9 mouse cellular contexts compared by ENCODE assay signal in the genomic region with DNA sequence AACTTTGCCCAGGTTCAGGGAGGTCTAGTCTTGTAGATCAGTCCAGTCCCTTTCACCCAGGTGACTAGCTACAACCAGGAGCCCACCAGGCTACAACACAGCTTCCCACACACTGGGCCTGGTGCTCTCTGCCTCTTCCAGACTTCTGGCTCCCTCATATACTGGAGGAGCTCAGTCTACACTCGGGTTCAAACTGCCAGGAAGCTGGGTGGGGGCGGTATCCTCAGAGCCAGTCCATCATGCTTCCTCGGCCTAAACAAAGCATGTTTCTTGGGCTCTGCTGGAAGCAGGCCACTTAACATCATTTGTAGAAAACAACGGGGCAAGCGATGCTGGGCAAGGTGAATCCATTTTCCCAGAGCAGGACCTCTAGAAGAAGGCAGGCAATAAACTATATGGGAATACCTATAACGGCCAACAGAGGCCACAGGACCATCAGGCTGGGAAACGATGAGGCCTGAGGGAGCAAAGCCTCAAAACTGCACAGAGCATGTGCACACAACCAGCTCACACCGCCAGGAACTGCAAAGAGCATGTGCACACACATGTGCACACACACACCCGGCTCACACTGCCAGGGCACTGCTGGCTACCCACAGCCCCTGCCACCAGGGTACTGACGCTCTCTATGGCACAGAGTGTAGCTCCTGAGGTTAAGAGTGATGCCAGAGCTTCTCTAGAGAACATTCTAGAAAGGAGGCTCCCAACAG.
A peak's percentile ranks its signal among the peaks of the same experiment; 100 is the strongest.
DNase-seq lines count a peak whose midpoint lies in the region; ATAC-seq lines count a peak whose summit lies in the region.
"Had no signal": no experiment of that assay in that cellular context is flagged by ENCODE, and none has a peak within 500 bp of the region (broad histone marks: within the 10 kb centered on the region; RNA-seq: fewer than 3 reads in every experiment).

No protein-coding gene starts in this region.

- WGBS in heart, embryonic 10.5 days, result 82% methylated on average over 10 of the region's 10 CpGs
- 67% methylated on average over 10 of the region's 10 CpGs for WGBS in neural tube, embryonic 12.5 days
- 50% methylated on average over 10 of the region's 10 CpGs for WGBS in limb, embryonic 13.5 days

- H3K36me3 ChIP-seq in heart, embryonic 10.5 days, result peaks cover 4% of the 10 kb centered on the region; the same call in 1 of the 2 replicates
- no peaks in the 10 kb centered on the region for H3K36me3 ChIP-seq in neural tube, embryonic 12.5 days
- no peaks in the 10 kb centered on the region for H3K36me3 ChIP-seq in limb, embryonic 13.5 days

- no peak overlapping the region for H3K9ac ChIP-seq in neural tube, embryonic 12.5 days
- H3K9ac ChIP-seq in limb, embryonic 13.5 days, result peak overlapping the region; percentile 35; the same call in 1 of the 2 replicates

- H3K27me3 ChIP-seq in heart, embryonic 10.5 days (ENCODE audit: insufficient read depth, poor library complexity, severe bottlenecking), result no peaks in the 10 kb centered on the region
- H3K27me3 ChIP-seq in neural tube, embryonic 12.5 days (replicated peaks), result no peaks in the 10 kb centered on the region
- H3K27me3 ChIP-seq in limb, embryonic 13.5 days, result no peaks in the 10 kb centered on the region

- H3K4me2 ChIP-seq in neural tube, embryonic 12.5 days (replicated peaks), result no peak overlapping the region
- no peak overlapping the region for H3K4me2 ChIP-seq in limb, embryonic 13.5 days (replicated peaks)

- H3K4me3 ChIP-seq in heart, embryonic 10.5 days, result no peak overlapping the region
- no peak overlapping the region for H3K4me3 ChIP-seq in neural tube, embryonic 12.5 days
- H3K4me3 ChIP-seq in limb, embryonic 13.5 days, result no peak overlapping the region

- 0 out of 2 replicates have a peak, but pooled peaks have one; percentile 19 for ATAC-seq in neural tube, embryonic 12.5 days (ENCODE audit: low FRiP score, low read depth)
- ATAC-seq in limb, embryonic 13.5 days (ENCODE audit: low FRiP score, low read depth), result no peak
- no peak for ATAC-seq in frontal cortex, adult (ENCODE audit: low TSS enrichment)

- H3K27ac ChIP-seq in heart, embryonic 10.5 days, result peak overlapping the region; percentile 47; the same call in 1 of the 2 replicates
- no peak overlapping the region for H3K27ac ChIP-seq in neural tube, embryonic 12.5 days
- H3K27ac ChIP-seq in limb, embryonic 13.5 days, result 0 out of 2 replicates have a peak overlapping the region, but pooled peaks have one; percentile 17
- H3K27ac ChIP-seq: kidney, postnatal 0 days had no signal

- H3K9me3 ChIP-seq in heart, embryonic 10.5 days, result no peaks in the 10 kb centered on the region
- H3K9me3 ChIP-seq in neural tube, embryonic 12.5 days, result no peaks in the 10 kb centered on the region
- no peaks in the 10 kb centered on the region for H3K9me3 ChIP-seq in limb, embryonic 13.5 days

- peaks cover 72% of the 10 kb centered on the region for H3K4me1 ChIP-seq in heart, embryonic 10.5 days
- H3K4me1 ChIP-seq in neural tube, embryonic 12.5 days, result peaks cover 58% of the 10 kb centered on the region
- H3K4me1 ChIP-seq in limb, embryonic 13.5 days, result peaks cover 80% of the 10 kb centered on the region

- DNase-seq in heart, embryonic 10.5 days (ENCODE audit: low spot score), result no peak
- DNase-seq in heart, adult 9 months (ENCODE audit: low spot score in 2 of 2), result no peak
- DNase-seq in neural tube, embryonic 10.5 days (ENCODE audit: extremely low spot score, low spot score), result no peak
- no peak for DNase-seq in urinary bladder, postnatal 36 days (ENCODE audit: low spot score in 2 of 2)
- no peak for DNase-seq in gastrocnemius, postnatal 14 days

- intact Hi-C loops in gastrocnemius, postnatal 14 days (cut with DNase I; ENCODE audit: low total_unique reads), result no loop called here
